Mouse (Mus musculus) erythroblast, embryonic 14.5 days (primary cell): ENCODE results near the gene Atr.

Experiments
- GATA1 ChIP-seq: IDR thresholded peaks from 2 replicates; pipeline ENCODE4 v1.6.1; 2012; ENCODE audit warnings: low read length, inconsistent platforms, mixed read lengths
- TAL1 ChIP-seq: IDR thresholded peaks from 3 replicates; pipeline ENCODE4 v1.6.1; 2012; ENCODE audit warnings: low read length, inconsistent platforms, mixed read lengths

- TF ChIP-seq TAL1: no peak
- no peak for TF ChIP-seq GATA1
These were observed 106.6 kb downstream of the Atr start for GRCm38 (mm10) chr9:95964037-95964436.
